Mouse (Mus musculus): Measurements from ENCODE around the gene Tuba3b.

Tuba3b gene

DNA sequence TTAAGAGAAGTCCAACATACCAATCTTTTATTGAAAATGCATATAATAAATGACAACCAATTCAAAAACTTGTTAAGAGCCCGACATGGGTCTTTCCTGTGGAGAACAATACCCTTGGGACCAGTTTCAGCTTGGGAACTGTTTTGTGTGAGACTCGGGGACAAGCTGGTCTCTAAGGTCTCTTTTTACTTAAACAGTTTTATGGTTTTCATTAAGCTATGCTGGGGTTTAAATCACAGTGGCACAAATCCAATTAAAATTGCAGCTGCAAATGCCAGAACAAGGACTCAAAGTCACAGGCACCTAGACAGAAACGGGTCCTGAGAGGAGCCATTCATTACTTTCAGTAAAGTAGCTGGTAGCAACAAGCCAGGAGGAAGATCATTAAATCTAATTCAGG is 10.4 kb upstream of the Tuba3b start:
- DNase-seq (ENCODE audit: extremely low read depth, low read depth): no peak

DNA sequence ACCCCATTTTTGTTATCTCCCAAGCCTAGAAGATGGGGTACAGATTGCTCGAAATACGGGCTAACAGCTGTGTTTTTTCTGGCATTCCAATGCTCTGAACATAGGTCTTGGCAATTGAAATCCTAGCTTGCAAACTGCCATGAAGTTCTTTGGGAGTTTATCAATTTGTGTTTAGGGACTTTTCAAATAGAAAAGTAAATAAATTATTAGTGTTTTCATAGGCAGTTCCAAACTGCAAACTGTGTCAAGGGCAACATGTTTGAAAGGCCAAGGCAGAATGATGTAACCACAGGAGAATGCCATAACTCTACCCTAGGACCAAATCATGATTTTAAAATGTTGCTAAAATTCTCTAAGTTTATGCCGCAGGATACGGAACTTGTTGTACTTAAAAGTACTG is 7.8 kb upstream of the Tuba3b start:
- no peak for DNase-seq (ENCODE audit: extremely low read depth, low read depth)

DNA sequence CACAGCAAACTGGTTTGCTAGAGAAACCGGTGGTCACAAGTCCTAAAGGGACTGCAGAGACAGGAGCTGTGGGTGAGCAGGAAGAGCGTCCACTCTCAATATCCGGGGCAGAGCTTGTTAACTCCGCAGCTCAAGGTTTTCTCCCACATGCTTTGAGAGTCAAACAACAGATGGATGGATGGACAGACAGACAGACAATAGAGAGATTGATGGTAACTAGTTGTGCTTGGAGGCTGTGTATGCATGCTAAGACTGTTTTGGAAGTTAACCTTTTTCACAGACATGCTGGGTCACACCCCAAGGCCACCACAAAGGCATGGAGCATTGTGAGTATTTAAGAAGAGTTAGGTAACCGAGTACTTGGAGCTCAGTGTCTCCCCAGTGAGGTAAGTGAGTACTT is 6.9 kb upstream of the Tuba3b start:
- no peak for DNase-seq (ENCODE audit: extremely low read depth, low read depth)

DNA sequence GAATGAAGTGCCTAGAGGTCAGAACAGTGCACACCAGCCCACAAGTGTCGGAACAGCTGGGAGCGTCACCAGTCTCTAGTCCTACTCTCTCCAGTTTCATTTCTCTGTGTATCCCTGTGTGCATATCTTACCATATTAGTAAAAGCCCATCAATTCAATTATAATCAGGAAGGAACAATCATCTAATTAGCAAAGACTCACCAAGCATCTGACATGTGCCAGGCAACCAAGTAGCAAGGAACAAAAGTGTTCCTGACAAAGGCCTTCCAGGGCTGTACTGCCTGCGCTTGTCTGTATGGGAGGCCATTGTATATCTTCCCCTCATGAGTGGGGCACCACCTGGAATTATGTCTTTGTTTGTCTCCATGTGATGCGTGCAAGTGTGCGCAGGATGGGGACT is 4.7 kb upstream of the Tuba3b start:
- no peak for DNase-seq (ENCODE audit: extremely low read depth, low read depth)

DNA sequence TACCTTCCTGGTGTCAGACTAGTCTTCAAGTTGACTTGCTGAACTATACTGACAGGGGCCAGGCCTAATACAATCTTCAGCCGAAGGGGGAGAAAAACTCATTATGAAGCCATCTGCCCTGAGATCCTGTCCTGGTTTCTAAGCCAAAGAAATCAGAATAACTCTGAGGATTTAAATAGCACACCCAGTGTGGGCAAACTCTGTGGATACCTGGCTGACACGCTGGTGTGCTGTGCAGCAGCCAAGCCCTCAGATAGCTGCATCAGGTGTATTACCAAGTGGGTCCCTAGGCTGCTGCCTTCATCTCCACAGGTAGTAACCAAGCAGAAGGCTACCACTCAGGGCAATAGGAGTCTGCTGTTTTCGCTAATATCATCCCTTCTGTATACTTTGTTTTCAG is 2.9 kb upstream of the Tuba3b start:
- no peak for DNase-seq (ENCODE audit: extremely low read depth, low read depth)

DNA sequence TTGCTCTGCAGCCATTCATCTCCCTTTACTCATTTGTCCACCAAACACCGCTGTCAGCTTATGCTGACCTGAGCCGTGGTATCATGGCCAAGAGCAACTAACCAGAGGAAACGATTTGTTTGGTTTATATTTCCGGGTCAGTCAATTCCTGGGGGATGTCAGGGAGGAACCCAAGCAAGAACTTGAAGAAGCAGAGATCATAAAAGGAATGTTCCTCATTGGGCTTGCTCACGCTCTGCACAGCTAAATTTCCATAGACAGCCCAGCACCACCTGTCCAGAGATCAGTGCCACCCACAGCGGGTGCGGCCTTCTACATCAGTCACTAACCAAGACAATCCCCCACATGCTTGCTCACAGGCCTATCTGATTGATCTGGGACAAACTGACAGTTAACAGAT is 1.3 kb upstream of the Tuba3b start, which contains the start of gene Lmntd1:
TSS of gene Lmntd1 (minus strand) at position 101 of the 400 bp plus-strand sequence.
- no peak for DNase-seq (ENCODE audit: extremely low read depth, low read depth)

DNA sequence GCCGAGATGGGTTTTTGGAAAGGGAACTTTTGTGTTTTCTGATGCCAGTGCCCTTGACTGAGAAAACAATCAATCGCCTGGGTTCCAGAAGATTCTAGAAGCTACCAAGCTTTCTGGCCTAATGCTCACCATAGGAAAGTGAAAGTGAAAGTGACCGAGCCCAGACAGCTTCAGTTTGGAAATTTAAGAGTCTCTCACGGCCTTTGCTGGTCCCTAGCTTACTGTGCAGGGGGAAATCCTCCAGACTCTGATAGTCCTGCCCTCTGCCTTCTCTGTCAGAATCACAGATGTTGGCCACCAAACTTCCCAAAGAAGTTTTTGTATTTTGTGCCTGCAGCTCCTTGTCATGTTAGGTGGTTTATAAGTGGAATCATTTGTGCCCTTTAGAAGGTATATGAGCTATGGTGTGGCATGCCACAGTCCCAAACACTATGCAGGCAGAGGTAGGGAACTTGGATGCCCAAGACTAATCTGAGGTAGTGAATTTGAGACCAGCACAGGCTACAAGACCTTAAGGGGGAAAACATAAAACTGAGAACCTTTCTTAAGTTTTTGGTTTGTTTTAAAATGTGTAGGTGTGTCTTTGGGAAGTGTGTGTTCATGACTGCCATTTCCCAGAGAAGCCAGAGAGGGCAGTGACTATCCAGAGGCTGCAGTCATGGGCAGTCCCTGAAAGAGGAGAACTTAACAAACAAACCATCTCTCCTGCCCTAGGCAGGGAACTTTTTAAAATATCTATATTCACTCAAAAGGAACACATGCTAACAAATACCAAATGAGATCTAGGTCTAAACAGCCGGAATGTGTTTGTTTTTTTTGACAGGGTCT is 1.1 kb downstream of the Tuba3b start:
- DNase-seq (ENCODE audit: extremely low read depth, low read depth): no peak

DNA sequence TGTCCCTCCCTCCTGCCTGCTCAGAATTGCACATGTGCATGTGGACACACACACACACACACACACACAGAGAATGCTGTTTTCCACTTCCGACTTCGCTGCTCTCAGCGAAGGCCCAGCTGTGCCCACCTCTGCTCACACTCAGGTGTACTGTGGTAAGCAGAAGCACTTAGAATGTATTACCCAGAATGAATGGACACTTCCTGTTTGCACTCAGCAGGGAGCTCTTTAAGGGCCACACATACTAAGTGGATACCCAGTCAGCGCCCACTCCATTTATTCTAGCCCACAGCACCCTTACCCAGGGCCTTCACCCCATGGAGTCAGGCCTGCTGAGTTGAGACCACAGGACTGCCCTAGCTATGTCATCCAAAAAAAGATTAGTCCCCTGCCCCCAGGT is 7.6 kb downstream of the Tuba3b start:
- no peak for DNase-seq (ENCODE audit: extremely low read depth, low read depth)

DNA sequence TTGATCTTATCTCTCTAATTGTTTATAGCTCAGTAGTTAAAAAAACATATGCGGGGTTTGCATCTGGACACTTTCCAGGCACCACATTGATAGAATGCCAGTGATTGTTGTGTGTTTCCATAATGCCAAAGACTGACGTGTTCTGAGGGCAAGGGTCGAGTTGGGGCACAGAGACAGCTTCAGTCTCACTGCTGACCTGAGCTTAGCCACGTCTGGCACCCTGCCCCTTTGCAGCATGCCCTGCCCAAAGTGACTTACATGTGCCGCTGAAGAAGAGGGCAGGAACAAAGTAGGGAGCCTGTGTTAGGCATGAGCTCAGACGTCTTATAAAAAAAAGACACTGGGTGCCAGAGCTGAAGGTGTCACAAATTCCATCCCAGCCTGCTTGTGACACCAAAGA is 14.7 kb downstream of the Tuba3b start:
- no peak for DNase-seq (ENCODE audit: extremely low read depth, low read depth)

DNA sequence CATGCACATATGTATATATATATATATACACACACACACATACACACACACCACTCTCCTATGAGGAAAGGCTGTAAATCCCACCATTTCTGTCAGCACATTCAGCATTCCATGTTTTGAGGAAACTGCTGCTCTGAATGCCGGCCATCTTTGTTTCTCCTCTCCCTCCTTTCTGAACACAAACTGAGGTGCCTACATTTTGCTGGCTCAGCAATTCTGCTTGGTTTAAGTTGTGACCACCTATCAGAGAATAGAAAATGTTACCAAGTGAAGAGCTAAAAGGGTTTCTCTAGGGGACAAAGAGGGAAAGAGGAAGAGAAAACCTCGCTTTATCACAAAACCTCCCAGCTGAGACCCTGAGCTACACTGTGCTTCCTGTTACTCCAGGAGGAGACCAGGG is 18.9 kb downstream of the Tuba3b start:
- no peak for DNase-seq (ENCODE audit: extremely low read depth, low read depth)

DNA sequence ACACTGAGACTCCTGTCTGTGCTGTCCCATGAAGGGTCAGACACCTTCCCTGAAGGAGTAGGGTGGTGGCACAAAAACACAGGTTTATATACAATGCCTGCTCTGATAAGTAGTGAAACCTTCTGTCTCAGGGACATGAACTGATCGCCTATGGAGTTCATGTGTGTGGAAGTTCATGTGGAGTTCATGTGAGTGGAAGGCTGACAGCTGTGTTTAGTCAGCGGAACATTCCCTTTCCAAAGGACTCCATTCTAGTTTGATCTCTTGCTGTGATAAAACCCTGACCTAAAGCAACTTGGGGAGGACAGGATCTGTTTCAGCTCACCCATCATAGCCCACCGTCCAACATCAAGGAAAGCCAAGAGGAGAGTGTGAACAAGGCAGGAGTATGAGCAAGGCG is 21.1 kb downstream of the Tuba3b start:
- DNase-seq (ENCODE audit: extremely low read depth, low read depth): no peak

DNA sequence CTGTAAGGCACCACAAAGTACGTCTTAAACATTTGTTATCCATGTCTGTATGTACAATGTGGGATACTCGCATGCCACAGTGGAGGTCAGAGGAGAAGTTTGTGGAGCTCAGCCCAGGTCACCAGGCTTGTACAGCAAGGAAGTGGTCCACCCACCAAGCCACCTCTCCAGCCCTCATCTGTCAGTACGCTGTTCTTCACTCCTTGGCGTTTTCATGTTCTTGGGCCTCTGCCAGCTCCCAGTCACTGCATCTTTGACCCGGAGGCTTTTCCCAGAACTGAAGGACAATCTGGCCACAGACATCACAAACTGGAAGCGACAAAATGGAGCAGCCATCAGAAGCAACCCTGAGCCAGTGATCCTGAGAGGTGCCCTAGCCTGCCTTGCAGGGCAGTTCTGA is 22.7 kb downstream of the Tuba3b start:
- DNase-seq (ENCODE audit: extremely low read depth, low read depth): no peak

DNA sequence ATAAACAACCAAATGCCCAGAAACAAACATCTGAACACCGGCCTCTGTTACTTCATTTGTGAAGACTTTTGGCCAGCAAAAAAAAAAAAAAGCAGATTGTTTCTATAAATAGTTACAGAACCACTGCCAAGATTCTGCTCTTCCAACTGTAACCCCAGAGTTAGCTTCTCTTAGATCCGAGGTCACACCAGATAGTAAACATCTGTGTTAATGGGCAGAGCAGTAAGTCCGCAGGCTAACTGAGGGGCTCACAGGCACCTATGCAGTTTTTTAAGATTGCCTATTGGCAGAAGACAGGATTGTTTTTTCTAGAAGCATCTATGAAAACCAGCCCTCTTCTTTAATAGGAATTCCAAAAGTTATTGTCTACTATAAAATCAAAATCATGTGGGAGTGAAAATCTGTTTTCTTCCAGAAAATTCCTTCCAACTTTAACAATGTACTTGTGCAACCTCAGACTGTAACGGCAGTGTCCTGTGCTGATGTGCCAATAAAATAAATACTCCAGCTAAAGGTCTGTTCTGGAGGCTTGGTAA is 25.5 kb downstream of the Tuba3b start:
- no peak for DNase-seq (ENCODE audit: extremely low read depth, low read depth)

DNA sequence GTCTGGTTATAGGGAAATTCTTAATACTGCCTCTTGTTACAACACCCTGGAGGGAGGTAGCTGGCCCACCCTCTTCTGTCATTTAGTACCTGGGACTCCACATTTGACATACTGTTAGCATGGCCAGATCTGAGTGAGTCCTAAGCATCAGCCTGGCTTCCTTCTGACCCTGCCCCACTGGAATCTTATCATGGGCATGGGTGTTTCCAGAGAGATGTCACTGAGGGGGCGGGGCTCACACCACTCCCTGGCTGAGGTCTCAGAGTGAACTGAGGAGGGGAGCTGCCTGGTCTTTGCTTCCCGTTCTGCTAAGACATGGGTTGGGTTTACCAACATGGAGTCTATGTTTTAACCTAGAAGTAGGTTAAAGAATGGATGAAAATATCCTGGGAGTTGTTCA is 36.4 kb downstream of the Tuba3b start:
- no peak for DNase-seq (ENCODE audit: extremely low read depth, low read depth)

DNA sequence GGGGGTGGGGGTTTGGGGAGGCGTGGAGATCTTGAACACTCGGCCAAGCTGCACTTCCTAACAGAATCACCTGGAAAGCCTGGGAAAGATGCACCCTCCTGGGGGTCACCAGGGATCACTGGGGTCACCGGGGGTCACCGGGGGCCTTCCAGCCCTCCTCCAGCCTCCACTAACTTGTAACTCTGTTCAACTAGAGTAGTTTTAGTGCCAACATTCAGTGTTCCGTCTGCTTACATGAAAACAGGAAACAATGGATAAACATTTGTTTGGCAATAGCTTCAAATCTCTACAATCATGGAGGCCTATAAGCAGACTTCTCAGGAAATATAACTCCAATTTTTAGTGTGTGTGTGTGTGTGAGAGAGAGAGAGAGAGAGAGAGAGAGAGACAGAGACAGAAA is 37.4 kb downstream of the Tuba3b start:
- no peak for DNase-seq (ENCODE audit: extremely low read depth, low read depth)

DNA sequence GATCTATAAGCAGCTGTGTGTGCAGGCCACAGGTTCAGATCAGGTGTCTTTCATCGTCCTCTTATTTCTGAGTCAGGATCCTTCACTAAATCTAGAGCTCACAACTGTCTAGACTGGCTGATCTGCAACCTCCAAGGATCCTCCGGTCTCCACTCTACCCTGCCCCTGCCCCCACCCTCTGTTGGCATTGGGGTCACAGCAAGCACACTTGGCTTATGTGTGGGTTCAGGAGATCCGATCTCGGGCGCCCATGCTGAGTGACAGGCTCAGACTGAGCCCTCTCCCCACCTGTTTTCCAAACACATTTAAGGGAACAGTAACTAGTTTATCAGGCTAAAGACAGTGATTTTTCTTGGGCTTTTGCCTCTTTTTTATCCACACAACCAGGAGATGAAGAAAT is 38.1 kb downstream of the Tuba3b start:
- no peak for DNase-seq (ENCODE audit: extremely low read depth, low read depth)

DNA sequence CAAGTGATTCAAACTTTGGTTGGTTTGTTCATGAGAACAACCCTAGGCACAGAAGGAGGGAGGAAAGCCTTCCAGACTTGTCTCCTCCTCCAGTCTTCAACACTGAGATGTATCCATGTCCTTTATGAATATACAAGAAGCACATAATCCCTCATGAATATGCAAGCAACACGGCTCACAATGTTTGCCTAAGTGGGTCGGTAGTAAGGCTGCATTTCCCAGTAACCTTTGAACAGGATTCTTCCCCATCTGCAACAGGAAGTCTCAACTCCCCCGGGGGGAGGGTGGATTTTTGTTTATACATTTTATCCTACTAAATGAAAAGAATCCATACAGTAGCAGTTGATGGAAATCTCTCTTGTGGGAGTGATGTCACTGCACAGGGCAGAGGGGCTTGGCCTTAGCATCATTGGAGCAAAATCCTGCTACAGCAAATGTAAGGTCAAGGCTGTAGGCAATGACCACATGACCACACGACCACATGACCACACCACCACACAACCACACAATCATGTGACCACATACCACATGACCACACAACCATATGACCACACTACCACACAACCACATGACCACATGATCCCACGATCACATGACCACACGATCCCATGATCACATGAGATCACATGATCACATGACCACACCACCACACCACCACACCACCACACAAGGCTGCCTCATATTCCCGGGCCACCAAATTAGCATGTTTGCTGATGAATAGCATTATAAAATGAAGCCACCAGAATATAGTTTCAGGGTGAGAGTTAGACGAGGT is 38.7 kb downstream of the Tuba3b start:
- no peak for DNase-seq (ENCODE audit: extremely low read depth, low read depth)

DNA sequence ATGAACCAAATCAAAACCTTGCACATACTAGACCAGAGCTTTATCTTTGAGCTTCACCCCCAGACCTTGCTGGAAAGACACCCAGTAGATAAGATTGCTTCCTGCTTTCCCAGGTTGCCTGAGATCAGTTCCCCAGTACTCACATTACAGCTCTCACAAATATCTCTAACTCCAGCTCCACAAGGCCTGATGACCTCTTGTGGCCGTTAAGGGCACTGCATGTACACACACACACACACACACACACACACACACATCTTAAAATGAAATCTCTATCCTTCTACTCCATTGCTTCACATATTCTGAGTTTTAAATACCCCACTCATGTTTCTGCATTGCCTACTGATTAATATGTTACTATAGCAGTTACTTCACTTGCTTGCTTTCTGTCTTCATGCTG is 40.1 kb downstream of the Tuba3b start:
- DNase-seq (ENCODE audit: extremely low read depth, low read depth): no peak

DNA sequence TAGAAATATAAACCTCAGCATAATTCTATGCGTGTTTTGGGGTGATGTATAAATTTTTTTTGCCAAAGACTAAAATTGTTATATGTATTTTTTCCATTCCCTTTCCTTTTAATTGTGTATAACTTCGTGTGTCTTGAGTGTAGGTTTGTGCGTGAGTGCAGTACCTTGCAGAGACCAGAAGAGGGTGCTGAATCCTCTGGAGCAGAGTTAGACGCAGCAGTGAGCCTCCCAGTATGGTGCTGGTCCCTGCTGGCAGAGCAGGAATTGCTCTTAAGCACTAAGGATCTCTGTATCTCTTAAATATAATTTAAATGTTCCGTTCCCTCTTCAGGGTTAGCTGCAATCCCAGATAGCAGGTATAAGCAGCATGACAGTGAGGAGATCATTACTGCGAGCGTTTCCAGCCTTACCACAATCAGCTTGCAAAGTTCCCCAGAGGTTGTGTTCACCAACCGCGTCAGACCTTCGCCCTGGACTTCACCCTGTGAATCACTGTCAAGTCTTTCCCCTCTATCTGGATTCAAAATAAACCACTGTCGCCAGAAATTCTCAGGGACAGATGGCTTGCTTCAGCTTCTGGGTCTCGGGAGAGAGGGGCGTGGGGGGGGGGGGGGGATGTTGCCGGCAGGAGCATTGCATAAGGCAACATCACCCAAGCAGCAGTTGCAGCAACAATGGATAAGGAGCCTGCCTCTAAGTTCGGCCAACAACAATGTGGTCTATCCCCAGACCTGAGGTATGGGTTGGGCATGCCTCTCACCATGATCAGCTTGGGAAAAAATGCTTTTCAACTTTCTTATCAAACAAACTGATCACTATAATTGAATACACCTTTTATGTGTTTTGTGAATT is 41.4 kb downstream of the Tuba3b start:
- no peak for DNase-seq (ENCODE audit: extremely low read depth, low read depth)

DNA sequence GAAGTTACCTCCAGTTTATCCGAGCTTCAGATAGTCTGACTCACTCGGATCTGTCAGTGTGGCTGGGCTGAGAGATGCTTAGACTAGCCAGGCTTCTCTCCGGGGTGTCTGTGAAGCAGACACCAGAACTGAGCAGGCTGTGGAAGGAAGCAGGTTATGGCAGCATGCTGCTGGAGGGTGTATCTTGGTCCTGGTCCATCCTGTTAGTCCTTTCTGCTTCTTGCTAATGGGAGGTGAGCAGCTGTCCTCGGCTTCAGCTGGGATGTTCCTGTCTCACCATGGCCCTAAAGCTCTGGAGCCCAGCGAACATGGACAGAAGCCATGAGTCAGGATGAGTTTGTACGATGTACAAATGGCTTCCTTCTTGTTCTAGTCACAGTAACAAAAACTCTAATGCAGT is 43.6 kb downstream of the Tuba3b start:
- DNase-seq (ENCODE audit: extremely low read depth, low read depth): no peak

DNA sequence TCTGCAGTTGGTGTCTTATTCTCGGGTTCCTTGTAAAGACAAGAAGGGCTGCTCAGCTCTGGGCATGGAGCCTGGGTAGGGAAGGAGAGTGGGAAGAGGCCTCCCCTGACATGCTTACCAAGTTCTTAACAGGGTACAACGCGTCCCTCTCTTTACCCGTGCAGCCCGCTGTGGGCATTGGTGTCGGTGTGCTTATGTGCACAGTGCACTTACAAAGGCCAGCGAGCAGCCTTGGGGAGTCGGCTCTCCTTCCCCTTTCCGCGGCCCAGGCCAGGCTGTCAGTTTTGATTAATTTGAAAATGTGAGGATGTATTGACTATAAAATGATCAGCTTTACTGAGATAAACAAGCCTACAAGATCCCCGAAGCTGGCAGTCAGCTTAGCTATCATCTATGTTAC is 45.4 kb downstream of the Tuba3b start:
- no peak for DNase-seq (ENCODE audit: extremely low read depth, low read depth)

DNA sequence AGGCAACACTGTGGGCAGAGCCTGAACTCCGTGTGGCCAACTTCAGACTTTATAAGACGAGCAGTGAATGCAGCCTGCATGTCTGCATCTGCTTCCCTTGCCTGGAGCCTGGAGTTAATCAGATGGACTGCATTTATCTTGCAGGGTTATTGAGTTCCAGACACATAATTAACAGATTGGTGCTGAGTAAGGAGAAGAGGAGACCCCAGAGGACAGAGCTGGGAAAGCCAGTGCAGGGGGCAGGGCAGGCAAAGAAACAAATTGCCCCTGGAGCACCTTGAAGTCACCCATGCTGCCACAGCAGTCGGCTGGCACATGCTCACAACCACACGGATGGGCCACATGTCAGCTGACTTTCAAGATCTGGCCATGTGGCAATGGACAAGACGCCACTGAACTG is 48.7 kb downstream of the Tuba3b start:
- no peak for DNase-seq (ENCODE audit: extremely low read depth, low read depth)

All from MEL-GATA-1-ER (cell line).